8 mouse cellular contexts compared by ENCODE assay signal in genomic region chr19:4440222-4440621, GRCm38 (mm10). TPM values are rescaled to one million over a fixed set of nuclear protein-coding genes. Genes with fewer than 3 reads are reported as not detected.
A peak's percentile ranks its signal among the peaks of the same experiment; 100 is the strongest.
DNase-seq lines count a peak whose midpoint lies in the region; ATAC-seq lines count a peak whose summit lies in the region.

No protein-coding gene starts in this region.

- 0 out of 2 replicates have a peak, but pooled peaks cover 2% of the 10 kb centered on the region for H3K4me1 ChIP-seq in neural tube, embryonic 11.5 days (ENCODE audit: control insufficient read depth, insufficient read depth, low read length)
- H3K4me1 ChIP-seq in embryonic facial prominence, embryonic 14.5 days (ENCODE audit: control insufficient read depth, insufficient read depth, low read length): peaks cover 24% of the 10 kb centered on the region
- peaks cover 45% of the 10 kb centered on the region for H3K4me1 ChIP-seq in kidney, embryonic 15.5 days

- 12% methylated on average over 8 of the region's 8 CpGs for WGBS in neural tube, embryonic 11.5 days
- 11% methylated on average over 8 of the region's 8 CpGs for WGBS in embryonic facial prominence, embryonic 14.5 days
- WGBS in kidney, embryonic 15.5 days: 10% methylated on average over 8 of the region's 8 CpGs

- H3K9ac ChIP-seq in neural tube, embryonic 11.5 days (ENCODE audit: low read length): no peak overlapping the region
- 0 out of 2 replicates have a peak overlapping the region, but pooled peaks have one; percentile 82 for H3K9ac ChIP-seq in embryonic facial prominence, embryonic 14.5 days (ENCODE audit: low read depth, low read length)
- no peak overlapping the region; the same call in 1 of the 2 replicates for H3K9ac ChIP-seq in kidney, embryonic 15.5 days

- no peaks in the 10 kb centered on the region for H3K36me3 ChIP-seq in neural tube, embryonic 11.5 days (ENCODE audit: control insufficient read depth, insufficient read depth, low read length)
- H3K36me3 ChIP-seq in embryonic facial prominence, embryonic 14.5 days (ENCODE audit: control insufficient read depth, insufficient read depth, low read length): peaks cover 8% of the 10 kb centered on the region
- peaks cover 10% of the 10 kb centered on the region for H3K36me3 ChIP-seq in kidney, embryonic 15.5 days

- no peak for ATAC-seq in neural tube, embryonic 11.5 days (ENCODE audit: insufficient read depth, low FRiP score, low TSS enrichment)
- no peak for ATAC-seq in embryonic facial prominence, embryonic 14.5 days (ENCODE audit: low read depth)
- ATAC-seq in kidney, embryonic 15.5 days (replicated peaks; ENCODE audit: low FRiP score): no peak

- no peak overlapping the region for H3K27ac ChIP-seq in neural tube, embryonic 11.5 days (ENCODE audit: low read depth, low read length)
- no peak overlapping the region for H3K27ac ChIP-seq in embryonic facial prominence, embryonic 14.5 days (replicated peaks; ENCODE audit: low read depth, low read length)
- H3K27ac ChIP-seq in kidney, embryonic 15.5 days: peak overlapping the region; percentile 91

- peak; percentile 30 for DNase-seq in neural tube, embryonic 11.5 days (ENCODE audit: low spot score)
- no peak for DNase-seq in neural tube, embryonic 10.5 days (ENCODE audit: extremely low spot score, low spot score)
- DNase-seq in embryonic facial prominence, embryonic 14.5 days (ENCODE audit: low spot score): peak; percentile 75
- peak; percentile 59 for DNase-seq in lung, postnatal 14 days
- DNase-seq in right cerebral cortex, adult 2 months (ENCODE audit: low spot score in 2 of 2): no peak
- no peak for DNase-seq in spleen, postnatal 10 days (ENCODE audit: low spot score in 2 of 2)
- no peak for DNase-seq in layer of hippocampus, postnatal 25 days (ENCODE audit: extremely low spot score in 1 of 2, low spot score in 1 of 2)

- H3K27me3 ChIP-seq in neural tube, embryonic 11.5 days (ENCODE audit: control insufficient read depth, insufficient read depth, low read length): peaks cover 4% of the 10 kb centered on the region
- no peaks in the 10 kb centered on the region for H3K27me3 ChIP-seq in embryonic facial prominence, embryonic 14.5 days (replicated peaks; ENCODE audit: control insufficient read depth, insufficient read depth, low read length)
- H3K27me3 ChIP-seq in kidney, embryonic 15.5 days: no peaks in the 10 kb centered on the region

- H3K4me3 ChIP-seq in neural tube, embryonic 11.5 days (ENCODE audit: low read depth, low read length): no peak overlapping the region
- peak overlapping the region; percentile 75 for H3K4me3 ChIP-seq in embryonic facial prominence, embryonic 14.5 days (ENCODE audit: low read depth, low read length)
- H3K4me3 ChIP-seq in kidney, embryonic 15.5 days (replicated peaks): peak overlapping the region; percentile 76

- H3K4me2 ChIP-seq in neural tube, embryonic 11.5 days (ENCODE audit: low read depth): no peak overlapping the region; the same call in 1 of the 2 replicates
- H3K4me2 ChIP-seq in embryonic facial prominence, embryonic 14.5 days (ENCODE audit: low read depth, low read length): peak overlapping the region; percentile 94
- H3K4me2 ChIP-seq in kidney, embryonic 15.5 days: peak overlapping the region; percentile 88

- H3K9me3 ChIP-seq in neural tube, embryonic 11.5 days (ENCODE audit: control insufficient read depth, low read length): no peaks in the 10 kb centered on the region
- H3K9me3 ChIP-seq in embryonic facial prominence, embryonic 14.5 days (ENCODE audit: control insufficient read depth, low read length): no peaks in the 10 kb centered on the region
- no peaks in the 10 kb centered on the region for H3K9me3 ChIP-seq in kidney, embryonic 15.5 days (replicated peaks)

RNA-seq across cellular contexts. Expression of gene Rhod, which starts 1.0 kb away (rescaled TPM):
- 17.1 and 17.4 TPM in 2 replicates for polyA plus RNA-seq in neural tube, embryonic 11.5 days (2014; fragmentation: Nextera tagmentation; extraction: Ambion mirVana)
- 30.0 and 40.4 TPM in 2 replicates for polyA plus RNA-seq in embryonic facial prominence, embryonic 14.5 days (2014; fragmentation: Nextera tagmentation; extraction: Ambion mirVana)
- 41.1 and 43.0 TPM in 2 replicates for polyA plus RNA-seq in kidney, embryonic 15.5 days (2015; fragmentation: Nextera tagmentation; extraction: Ambion mirVana)
- 1 to 10 TPM in 1 of 2 experiments, under 1 TPM in 1; 0.87 to 1.2 TPM for total RNA-seq in layer of hippocampus, postnatal 25 days (2021)

RNA-seq across cellular contexts. Expression of gene Syt12, which starts 37.0 kb away (rescaled TPM):
- polyA plus RNA-seq in neural tube, embryonic 11.5 days (2014; fragmentation: Nextera tagmentation; extraction: Ambion mirVana): 0.58 and 1.8 TPM in 2 replicates
- polyA plus RNA-seq in embryonic facial prominence, embryonic 14.5 days (2014; fragmentation: Nextera tagmentation; extraction: Ambion mirVana): 0.90 and 1.9 TPM in 2 replicates
- 2.7 and 2.9 TPM in 2 replicates for polyA plus RNA-seq in kidney, embryonic 15.5 days (2015; fragmentation: Nextera tagmentation; extraction: Ambion mirVana)
- total RNA-seq in layer of hippocampus, postnatal 25 days (2021): 10 to 100 TPM; 29.5 to 31.8 TPM

RNA-seq across cellular contexts. Expression of gene Kdm2a, which starts 42.1 kb away (rescaled TPM):
- polyA plus RNA-seq in neural tube, embryonic 11.5 days (2014; fragmentation: Nextera tagmentation; extraction: Ambion mirVana): 44.1 and 47.2 TPM in 2 replicates
- polyA plus RNA-seq in embryonic facial prominence, embryonic 14.5 days (2014; fragmentation: Nextera tagmentation; extraction: Ambion mirVana): 48.3 and 52.6 TPM in 2 replicates
- 50.2 and 57.4 TPM in 2 replicates for polyA plus RNA-seq in kidney, embryonic 15.5 days (2015; fragmentation: Nextera tagmentation; extraction: Ambion mirVana)
- total RNA-seq in layer of hippocampus, postnatal 25 days (2021): 10 to 100 TPM; 70.6 to 85.0 TPM

RNA-seq across cellular contexts. Expression of gene 2010003K11Rik, which starts 58.2 kb away (rescaled TPM):
- polyA plus RNA-seq in neural tube, embryonic 11.5 days (2014; fragmentation: Nextera tagmentation; extraction: Ambion mirVana): not detected in 2 replicates
- not detected in 2 replicates for polyA plus RNA-seq in embryonic facial prominence, embryonic 14.5 days (2014; fragmentation: Nextera tagmentation; extraction: Ambion mirVana)
- 0.28 TPM in 1 of 2 replicates, not detected in the other for polyA plus RNA-seq in kidney, embryonic 15.5 days (2015; fragmentation: Nextera tagmentation; extraction: Ambion mirVana)
- not detected for total RNA-seq in layer of hippocampus, postnatal 25 days (2021)

Comparison
In these comparisons a context has a peak if more than half of its experiments do, and no peak if none do; other contexts are left out.
1. DNase-seq: peak in neural tube, embryonic 11.5 days (single experiment), embryonic facial prominence, embryonic 14.5 days (single experiment) and lung, postnatal 14 days (single experiment); none in neural tube, embryonic 10.5 days (single experiment), right cerebral cortex, adult 2 months (0 of 2), spleen, postnatal 10 days (0 of 2) and layer of hippocampus, postnatal 25 days (0 of 2).